Mouse (Mus musculus): ENCODE data around the gene Spock2.

- no peak for TF ChIP-seq CTCF (IDR thresholded peaks at IDR 0.05; ENCODE audit: low read depth)
- no peak for TF ChIP-seq EP300 (IDR thresholded peaks at IDR 0.05; ENCODE audit: low read depth)
These were observed 11.0 kb downstream of the Spock2 start for GRCm38 (mm10) chr10:60116997-60117396.
